Mouse (Mus musculus) layer of hippocampus, adult 2 months (tissue): ENCODE measurements around the gene Lsamp. TPM values are rescaled to one million over a fixed set of nuclear protein-coding genes. Genes with fewer than 3 reads are reported as not detected.
A peak's percentile ranks its signal among the peaks of the same experiment; 100 is the strongest.

Experiments
- DNase-seq, 2 experiments: peaks; one replicate each; pipeline ENCODE4 v3.0.0; 2022; ENCODE audit warnings: low spot score in 2 of 2
- H3K27ac ChIP-seq: fragments of 200-600 bp; 2 replicates; pipeline ENCODE4 v1.8.1; 2022
- H3K4me3 ChIP-seq: fragments of 200-600 bp; 2 replicates; pipeline ENCODE4 v1.8.1; 2022; ENCODE audit warnings: mild to moderate bottlenecking
- CTCF ChIP-seq: fragments of 200-600 bp; conservative IDR thresholded peaks from 2 replicates; pipeline ENCODE4 v1.8.1; 2022; ENCODE audit warnings: antibody characterized with exemption, mild to moderate bottlenecking, moderate library complexity
- total RNA-seq, 2 experiments: library from RNA; stranded (reverse); gene quantifications; 2 replicates each; pipeline ENCODE4 v1.2.3; 2021

Lsamp gene
- total RNA-seq, 2 experiments from 2014 or later = 444 to 449 TPM

GRCm38 (mm10) chr16:41408850-41409249, 1424.7 kb downstream of the Lsamp start:
- no peak overlapping the region for H3K4me3 ChIP-seq
- no peak for DNase-seq
- H3K27ac ChIP-seq = no peak overlapping the region
- TF ChIP-seq CTCF = peak; percentile 74

GRCm38 (mm10) chr16:41410671-41411070, 1426.5 kb downstream of the Lsamp start:
- TF ChIP-seq CTCF = no peak
- no peak overlapping the region for H3K27ac ChIP-seq

GRCm38 (mm10) chr16:41417363-41417762, 1433.2 kb downstream of the Lsamp start:
- TF ChIP-seq CTCF = peak; percentile 69
- no peak overlapping the region for H3K27ac ChIP-seq
- no peak overlapping the region for H3K4me3 ChIP-seq
- peak in 1 of 2 experiments; percentile 23 for DNase-seq

More at GRCm38 (mm10) chr16:41410671-41411070, 1426.5 kb downstream of the Lsamp start:
- DNase-seq = no peak
- H3K4me3 ChIP-seq = no peak overlapping the region

DNA sequence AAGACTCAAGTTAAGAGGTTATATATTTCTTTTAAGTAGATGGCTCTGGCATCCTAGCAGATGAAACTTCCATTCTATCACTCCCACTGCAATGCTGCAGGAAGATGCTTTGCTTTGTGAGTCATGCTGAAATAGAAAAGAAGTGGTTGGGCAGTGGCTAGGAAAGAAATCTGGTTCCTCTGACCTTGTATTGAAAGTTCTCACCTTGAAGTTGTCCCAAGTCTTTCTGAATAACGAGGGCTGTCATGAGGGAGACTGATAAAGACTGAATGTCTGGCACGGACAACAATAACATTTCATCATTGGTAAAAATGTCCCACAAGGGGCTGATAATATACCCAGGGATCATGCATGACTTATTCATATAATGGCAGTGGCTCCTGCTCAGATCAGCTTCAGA, 1483.2 kb downstream of the Lsamp start:
- no peak overlapping the region for H3K4me3 ChIP-seq
- no peak for TF ChIP-seq CTCF
- no peak for DNase-seq

DNA sequence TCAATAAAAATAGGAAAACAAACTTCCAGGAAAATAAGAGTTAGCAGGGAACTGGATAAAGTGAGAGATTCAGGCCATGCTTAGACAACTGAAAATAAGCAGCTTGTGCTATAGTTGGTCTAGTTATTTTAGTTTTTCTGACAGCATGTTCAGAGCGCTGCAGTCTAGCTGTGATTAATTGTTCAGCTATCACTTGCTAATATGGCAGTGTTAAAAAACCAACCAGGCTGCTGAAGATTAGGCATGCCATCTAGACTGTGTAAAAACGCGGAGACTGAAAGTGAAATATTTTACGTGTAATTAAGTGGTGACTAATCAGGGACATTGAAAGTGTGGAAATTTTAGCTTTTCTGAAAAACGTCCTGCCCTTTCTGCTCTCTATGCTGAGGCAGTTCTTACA, 1494.5 kb downstream of the Lsamp start:
- Histone ChIP-seq H3K4me3 (no peak overlapping the region), H3K27ac (peak overlapping the region; percentile 58)
- no peak for TF ChIP-seq CTCF
- DNase-seq = peak in 1 of 2 experiments; percentile 20

More for the DNA sequence above, 1483.2 kb downstream of the Lsamp start:
- H3K27ac ChIP-seq = no peak overlapping the region

DNA sequence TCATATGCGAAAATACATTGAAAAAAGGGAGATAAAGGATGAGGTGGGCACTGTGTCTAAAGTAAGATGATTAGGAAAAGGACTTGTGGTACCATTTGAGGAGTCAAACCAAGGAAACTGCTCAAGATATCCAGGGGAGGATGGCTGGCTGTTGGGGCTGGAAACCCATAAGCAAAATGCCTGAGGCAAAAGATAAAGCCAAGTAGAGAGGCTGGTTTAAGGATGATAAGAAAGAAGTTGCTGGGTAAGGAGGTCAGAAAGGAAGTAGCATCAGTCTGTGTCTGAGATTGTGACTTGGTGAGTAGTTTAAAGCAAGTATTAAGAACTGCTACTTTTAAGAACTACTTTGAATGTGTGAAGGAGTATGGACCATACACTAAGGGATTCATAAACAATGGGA, 1497.7 kb downstream of the Lsamp start:
- Histone ChIP-seq H3K27ac (no peak overlapping the region), H3K4me3 (no peak overlapping the region)
- no peak for TF ChIP-seq CTCF
- DNase-seq = no peak

DNA sequence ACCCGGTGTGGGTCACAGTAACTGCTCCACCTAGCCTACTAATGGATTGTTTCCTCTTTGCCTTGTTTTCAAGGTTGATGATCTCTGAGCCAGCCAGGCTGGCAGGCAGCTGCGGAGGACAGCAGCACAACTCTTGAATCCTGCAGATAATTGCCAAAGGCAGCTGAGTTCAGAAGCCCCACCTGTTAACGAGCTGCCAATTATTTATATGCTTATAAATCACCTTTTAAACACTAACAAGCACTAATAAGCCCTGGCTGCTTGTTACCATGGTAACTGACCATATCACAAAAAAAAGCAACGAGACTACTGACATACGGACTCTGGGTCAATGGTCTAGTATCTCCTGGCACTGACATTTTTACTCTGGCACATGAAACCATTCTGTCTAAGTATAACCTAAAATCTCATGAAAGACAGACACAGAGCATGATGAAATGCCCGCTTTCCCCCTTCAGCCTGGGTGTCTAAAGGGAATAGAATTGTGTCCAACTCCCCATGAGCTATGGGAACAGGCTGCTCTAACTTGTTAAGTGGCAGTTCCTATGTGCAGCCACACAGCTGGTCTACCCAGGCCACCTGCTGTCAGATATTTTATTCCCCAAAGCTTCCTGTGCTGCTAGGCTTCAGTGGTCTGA, 1526.9 kb downstream of the Lsamp start:
- DNase-seq = no peak
- TF ChIP-seq CTCF = no peak; the same call in 1 of the 2 replicates
- peak overlapping the region; percentile 19; the same call in 1 of the 2 replicates for H3K27ac ChIP-seq
- H3K4me3 ChIP-seq = no peak overlapping the region; the same call in 1 of the 2 replicates

DNA sequence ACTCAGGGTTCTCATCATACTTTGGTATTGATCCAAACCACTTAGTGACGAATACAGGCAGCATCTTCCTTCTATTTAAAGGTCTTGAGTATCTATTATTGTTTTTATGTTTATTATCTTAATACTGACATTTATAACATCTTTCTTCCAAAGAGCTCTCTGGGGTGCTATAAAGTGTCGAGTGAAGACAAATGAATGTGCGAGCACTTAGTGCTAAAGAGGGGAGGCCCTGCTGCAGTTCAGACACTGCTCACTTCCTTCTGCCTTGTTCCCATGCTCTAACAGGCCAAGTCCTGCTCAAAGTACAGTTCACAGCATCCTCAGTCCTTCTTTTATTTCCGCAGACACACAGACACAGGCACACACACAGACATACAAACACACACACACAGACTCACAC, 1537.4 kb downstream of the Lsamp start:
- Histone ChIP-seq H3K4me3 (no peak overlapping the region), H3K27ac (no peak overlapping the region)
- TF ChIP-seq CTCF = no peak
- DNase-seq = no peak

DNA sequence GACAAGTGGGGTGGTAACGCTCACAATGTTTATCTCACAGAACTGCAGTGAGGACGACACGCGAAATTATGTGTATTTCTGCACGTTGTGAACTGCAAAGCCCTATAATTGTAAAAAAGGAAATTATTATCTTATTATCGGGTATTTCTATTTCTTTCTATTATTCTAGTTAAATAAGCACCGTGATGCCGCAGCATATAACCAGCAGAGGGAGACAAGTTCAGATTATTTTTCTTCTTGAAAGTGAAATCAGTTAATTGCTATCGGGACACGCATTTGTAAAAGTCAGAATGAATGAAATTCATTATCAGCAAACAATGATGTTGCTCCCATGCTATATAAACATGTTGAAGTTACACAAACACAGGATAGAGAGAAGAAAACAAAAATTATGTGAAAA, 1540.1 kb downstream of the Lsamp start:
- H3K4me3 ChIP-seq = peak overlapping the region; percentile 43
- TF ChIP-seq CTCF = peak; percentile 90
- H3K27ac ChIP-seq = no peak overlapping the region
- peak; percentile 39 to 52 for DNase-seq

DNA sequence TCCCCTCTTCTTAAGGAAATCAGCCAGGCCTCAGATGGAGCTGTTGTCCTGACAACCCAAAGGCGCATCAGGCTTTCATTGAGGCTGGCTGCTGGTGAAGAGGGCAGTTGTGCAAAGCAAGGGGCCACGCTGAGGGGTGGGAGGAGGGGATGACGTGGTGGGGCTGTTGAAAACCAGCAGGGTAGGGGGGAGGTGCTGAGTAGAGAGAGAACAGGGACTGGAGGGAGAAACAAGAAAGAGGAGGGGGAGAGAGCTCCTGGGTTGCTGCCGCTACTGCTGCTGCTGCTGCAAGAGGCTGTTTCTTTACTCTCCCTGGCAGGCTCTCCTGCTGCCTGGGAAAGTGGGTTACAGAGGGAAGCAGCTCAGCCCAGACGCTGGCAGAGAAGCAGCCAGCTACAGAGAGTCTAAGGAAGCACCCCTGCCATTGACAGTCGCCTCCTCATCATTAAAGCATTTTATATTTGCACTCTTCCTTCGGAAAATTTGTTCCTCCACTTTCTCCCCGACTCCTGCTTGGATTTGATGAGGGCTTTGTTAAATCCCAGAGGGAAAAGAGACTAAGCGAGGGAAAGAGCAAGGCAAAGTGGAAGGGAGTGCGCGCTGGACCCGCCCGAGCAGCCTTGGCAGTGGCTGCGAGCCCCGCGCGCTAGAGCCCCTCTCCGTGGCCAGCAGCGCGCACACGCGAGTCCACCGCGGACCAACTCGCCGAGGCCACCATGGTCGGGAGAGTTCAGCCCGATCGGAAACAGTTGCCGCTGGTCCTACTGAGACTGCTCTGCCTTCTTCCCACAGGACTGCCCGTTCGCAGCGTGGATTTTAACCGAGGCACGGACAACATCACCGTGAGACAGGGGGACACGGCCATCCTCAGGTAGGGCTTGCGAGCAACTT, 1548.7 kb downstream of the Lsamp start:
- DNase-seq = peak; percentile 53 to 79
- peak overlapping the region; percentile 92 for H3K27ac ChIP-seq
- TF ChIP-seq CTCF = no peak

GRCm38 (mm10) chr16:41533686-41534085, 1549.5 kb downstream of the Lsamp start:
- peak overlapping the region; percentile 58 for H3K4me3 ChIP-seq
- no peak for TF ChIP-seq CTCF
- H3K27ac ChIP-seq = peak overlapping the region; percentile 64
- DNase-seq = no peak

More for the DNA sequence above, 1548.7 kb downstream of the Lsamp start:
- peak overlapping the region; percentile 58 for H3K4me3 ChIP-seq

DNA sequence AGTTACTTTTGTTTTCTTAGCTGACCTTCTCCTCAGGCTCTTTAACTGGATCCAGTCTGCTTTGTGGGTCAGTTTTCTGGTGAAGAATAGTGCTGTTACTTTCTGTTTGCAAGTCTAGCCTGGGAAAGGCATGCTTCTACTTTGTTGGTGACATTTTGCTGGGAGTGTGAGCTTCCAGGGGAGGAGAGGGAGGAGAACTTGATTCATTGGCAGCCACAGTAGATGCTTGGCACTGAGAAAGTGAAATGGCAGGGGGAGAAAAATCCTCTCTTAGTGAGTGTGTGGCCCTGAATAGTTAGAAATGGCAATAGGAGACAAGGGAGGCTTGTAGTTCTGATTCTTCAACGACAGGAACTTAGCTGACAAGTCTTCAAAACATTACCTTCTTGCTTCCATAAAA, 1551.6 kb downstream of the Lsamp start:
- Histone ChIP-seq H3K4me3 (peak overlapping the region; percentile 26; the same call in 1 of the 2 replicates), H3K27ac (peak overlapping the region; percentile 62; the same call in 1 of the 2 replicates)
- DNase-seq = no peak
- TF ChIP-seq CTCF = no peak

DNA sequence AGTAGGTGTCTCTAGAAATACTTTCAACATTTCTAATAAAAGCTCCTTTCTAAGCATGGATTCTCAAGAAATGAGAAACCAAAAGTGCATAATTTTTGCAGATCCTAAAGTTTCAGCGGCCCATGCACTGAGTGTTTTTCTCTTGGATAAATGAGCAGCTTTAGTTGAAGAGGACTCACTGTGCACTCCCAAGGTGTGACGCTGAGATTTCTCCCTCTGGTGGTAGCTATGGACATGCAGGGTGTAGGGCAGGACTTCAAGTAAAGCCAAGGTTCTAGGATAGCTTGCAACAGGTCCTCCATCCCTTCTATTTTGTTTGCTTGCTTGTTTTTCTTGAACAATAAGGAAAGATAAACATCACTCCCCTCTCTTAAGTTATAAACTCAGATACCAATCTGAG, 1558.5 kb downstream of the Lsamp start:
- TF ChIP-seq CTCF = peak; percentile 61
- Histone ChIP-seq H3K27ac (no peak overlapping the region), H3K4me3 (no peak overlapping the region)
- DNase-seq = no peak
